Mouse (Mus musculus) left cerebral cortex, postnatal 4 days (tissue): ENCODE measurements at regions not wholly inside any gene's neighbourhood (a gene's known extent, or its start where the extent isn't known, plus 50 kb on each side); places are given as distances from the start of the nearest gene placed in this dataset.
"Not testable (repeated sequence)": the region's sequence is repeated elsewhere in the genome, so short reads cannot be mapped to it uniquely, and the experiment has no call there.

ENCODE experiments used
- DNase-seq: peaks from one replicate; pipeline ENCODE4 v3.0.0-alpha.2; 2022
- intact Hi-C: fragments of 180-260 bp; cut with DNase I; formaldehyde crosslinking; loops from one replicate; pipeline ENCODE4 v1.15.1; 2025

DNA sequence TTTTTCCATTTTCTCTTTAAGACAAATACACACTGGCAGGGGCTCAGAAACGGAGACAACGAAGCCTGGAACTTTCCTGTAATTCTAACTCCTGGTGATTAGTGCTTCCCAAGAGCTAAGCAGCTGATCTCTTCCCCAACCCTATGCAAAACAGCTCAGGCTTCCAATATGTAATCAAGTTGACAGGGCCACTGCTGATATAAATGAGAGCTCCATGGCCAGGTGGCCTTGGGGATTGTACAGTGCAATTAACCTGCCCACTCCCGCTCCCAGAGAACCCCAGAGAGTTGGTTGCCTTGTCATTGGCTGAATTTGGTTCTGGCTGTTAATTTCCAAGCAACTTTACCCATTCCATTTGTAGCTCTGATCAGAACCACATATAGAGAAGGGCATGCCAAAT lies 67.8 kb downstream of the 4933415F23Rik start:
- intact Hi-C loops: no loop called here
- DNase-seq: peak; percentile 11

DNA sequence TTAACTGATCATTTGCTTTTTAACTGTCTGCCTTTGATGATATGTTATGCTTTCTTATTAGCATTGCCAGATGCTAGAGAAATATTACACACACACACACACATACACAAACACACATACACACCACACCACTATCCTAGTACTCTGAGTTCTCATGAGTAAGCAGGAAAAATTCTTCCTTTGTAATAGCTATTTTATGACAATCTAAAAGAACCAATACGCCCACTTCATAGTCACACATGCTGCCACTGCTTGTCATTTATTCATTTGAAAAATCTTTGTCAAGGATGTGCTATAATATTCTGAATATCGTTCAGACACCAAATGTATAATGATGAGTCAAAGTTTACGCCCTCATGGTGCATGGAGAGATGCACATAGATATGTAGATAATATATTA lies 78.5 kb downstream of the 4933415F23Rik start:
- intact Hi-C loops: no loop called here
- DNase-seq: no peak

DNA sequence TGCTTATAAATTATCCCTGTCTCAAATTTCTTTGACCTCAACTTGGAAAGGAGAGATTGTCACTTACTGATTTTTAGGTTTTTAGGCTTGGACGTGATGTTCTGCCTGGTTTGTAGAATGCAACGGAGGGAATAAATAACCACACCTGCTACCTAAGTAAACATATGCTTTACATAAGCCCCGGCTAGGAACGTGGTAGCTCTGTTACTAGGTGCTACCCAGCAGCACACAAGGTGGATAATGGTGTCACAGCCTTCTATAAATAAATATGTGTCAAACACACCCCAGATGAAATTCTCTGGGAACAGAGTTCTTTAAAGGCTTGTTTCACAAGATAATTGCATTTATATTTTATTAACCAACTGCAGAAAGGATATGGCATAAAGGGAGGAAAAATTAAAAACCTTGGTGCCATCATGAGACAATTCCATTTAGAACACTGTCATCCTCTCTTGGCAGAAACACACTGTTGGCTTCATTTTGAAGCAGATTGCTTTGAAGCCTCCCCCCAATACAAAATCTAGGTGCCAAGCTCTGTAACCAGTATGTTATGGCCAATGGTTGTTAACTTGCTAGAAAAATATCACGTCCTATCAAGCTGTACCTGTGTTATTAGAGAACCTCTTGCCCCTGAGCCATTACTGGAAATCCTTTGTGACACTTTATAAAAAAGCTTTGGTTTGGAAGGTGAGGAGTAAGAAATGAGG lies 94.1 kb downstream of the 4933415F23Rik start:
- DNase-seq: no peak
- intact Hi-C loops: no loop called here

DNA sequence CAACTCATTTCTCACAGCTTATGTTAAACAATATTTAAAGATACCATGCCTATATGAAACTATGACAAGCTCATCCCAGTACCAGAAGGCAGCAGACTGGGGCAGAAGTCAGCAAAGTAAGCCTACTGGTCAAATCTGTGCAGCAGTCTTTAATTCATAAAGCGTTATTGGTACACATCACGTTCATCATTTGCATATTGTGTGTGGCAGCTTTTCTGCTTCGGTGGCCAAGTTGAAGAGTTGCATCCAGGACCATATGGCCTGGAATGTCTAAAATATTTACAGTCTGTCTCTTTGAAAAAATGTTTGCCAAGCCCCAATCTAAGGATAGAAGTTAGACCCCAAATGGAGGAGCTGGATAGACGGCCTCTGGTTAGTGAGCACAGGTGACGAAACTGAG lies 97.2 kb downstream of the 4933415F23Rik start:
- intact Hi-C loops: no loop called here
- no peak for DNase-seq

DNA sequence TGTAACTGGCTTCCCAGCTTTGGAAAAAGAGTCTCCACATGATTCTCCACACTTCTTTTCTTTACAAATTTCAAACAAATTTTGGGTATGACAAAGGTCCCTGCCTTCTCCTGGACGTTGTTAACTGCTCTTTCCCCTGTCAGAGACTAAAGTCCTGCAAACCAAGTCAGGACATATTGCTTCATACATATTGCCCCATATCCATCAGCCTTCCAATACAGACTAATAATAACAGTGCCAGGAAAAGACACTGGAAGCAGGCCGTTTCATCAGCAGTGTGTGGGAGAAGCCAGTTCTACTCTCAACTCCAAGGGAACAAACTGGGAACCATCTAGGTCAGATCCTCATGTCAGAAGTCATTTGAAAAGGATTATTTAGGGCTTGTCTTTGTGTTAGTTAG lies 105.4 kb downstream of the 4933415F23Rik start:
- no peak for DNase-seq
- intact Hi-C loops: no loop called here

DNA sequence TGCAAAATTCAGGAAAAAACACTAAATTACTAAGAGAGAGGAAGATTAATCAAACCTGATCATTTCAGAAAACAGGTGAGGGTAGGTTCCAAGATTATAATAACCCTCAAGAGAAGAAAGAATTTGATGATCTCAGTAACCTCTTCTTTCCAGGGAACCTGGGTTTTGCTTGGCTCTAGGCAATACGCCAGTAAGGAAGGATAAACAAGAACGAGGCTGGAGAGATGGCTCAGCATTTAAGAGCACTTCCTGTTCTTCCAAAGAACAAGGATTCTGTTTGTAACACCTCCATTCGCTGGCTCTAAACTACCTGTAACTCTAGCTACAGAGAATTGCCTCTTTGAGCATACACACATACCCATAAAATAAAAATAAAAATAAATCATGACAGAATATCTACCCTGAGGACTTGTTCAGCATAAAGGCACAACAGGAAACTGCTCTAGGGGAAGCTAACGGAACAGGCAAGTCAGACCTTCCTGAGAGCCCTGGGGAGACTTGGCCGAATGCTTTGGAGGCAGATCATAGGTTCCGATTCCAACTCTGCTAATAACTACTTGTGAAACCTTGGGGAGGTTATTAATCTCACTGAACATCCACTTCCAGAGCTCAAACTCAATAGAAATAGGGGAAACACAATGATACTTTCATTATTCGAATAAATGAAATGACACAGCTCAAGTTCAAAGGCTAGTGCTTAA lies 112.4 kb downstream of the 4933415F23Rik start:
- intact Hi-C loops: no loop called here

DNA sequence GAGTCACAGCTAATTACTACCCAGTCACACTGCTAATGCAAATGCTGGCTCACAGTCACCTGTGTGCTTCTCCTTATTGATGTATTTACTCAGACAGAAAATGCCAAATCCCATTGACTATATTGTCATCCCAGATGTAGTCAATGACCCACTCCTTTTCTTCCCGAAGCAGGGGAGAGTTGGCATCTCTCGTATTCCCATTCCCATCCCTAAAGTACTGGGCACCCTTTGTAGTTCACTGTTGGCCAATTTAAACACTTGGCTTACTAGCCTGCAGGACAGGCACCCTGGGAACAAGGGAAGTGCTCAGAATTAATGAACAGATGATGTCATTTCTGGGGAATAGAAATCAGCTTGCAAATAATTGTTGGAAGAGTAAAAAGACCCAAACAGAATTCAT lies 114.5 kb downstream of the 4933415F23Rik start:
- intact Hi-C loops: no loop called here
- no peak for DNase-seq

More for the DNA sequence above, 112.4 kb downstream of the 4933415F23Rik start:
- no peak for DNase-seq

DNA sequence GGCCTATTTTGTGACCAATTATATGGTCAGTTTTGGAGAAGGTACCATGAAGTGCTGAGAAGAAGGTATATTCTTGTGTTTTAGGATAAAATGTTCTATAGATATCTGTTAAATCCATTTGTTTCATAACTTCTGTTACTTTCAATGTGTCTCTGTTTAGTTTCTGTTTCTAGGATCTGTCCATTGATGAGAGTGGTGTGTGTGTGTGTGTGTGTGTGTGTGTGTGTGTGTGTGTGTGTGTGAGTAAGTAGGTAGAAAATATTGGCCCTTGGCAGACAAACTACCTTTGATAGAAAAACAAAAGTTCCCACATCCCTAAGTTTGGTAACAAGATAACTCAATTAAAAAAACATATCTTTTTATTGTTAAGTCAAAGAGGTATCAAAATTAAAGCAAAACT lies 117.8 kb downstream of the 4933415F23Rik start:
- DNase-seq, intact Hi-C loops: not testable (repeated sequence)

DNA sequence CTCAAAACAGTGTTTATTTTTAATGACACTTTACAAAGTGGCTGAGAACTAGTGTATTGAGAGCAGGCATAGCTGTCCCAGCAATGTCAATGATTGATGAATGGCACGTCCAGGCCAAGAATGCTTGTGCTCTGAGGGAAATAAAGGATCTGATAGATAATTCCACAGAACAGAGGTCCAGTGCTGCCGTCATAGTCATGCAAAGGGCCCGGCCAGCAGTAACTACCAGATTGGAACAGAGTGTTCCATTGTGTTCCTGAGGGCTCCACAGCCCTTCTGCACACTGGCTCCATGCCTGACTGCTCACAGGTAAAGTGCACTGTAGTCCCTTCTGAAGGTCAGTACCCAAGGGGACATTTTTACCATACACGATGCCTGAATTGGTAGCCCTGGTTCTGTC lies 127.1 kb downstream of the 4933415F23Rik start:
- intact Hi-C loops: no loop called here
- no peak for DNase-seq

DNA sequence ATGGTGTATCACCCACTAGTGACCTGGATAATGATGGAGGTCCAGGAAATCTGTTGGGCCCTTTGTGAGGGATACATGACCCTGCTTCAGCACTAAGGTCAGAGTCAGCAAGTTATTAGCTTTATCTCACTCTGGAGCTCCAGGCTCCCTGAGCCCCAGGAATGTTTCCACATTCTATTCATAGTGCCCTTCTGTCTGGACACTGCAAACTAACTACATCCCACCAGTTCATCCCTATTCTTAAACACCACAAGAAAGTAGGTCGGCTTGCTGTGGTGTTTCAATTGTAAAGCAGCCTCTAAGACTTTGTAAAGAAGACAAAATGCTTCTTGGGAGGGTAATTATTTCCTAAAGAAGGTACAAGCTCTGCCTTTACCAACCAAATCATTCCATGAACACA lies 138.2 kb upstream of the Rims1 start:
- no peak for DNase-seq
- intact Hi-C loops: no loop called here

DNA sequence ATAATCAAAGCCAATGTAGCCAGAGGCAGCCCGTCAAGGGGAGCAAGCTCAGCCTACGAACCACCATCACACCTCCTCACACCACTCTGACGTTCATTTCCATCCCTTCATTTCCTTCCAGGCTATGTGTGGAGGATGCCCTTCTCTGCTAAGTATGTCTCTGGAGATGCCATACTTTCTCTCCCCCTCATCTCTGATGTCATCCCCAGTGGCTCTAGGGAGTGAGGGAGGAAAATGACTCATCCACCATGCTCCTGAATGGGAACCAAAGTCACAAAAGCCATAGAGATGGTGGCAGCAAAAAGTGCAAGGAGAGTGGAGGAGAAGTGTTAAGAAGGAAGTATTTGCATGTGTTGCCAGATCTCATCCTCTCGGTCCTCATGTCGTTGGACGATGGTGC lies 134.0 kb upstream of the Rims1 start:
- intact Hi-C loops: no loop called here
- no peak for DNase-seq

DNA sequence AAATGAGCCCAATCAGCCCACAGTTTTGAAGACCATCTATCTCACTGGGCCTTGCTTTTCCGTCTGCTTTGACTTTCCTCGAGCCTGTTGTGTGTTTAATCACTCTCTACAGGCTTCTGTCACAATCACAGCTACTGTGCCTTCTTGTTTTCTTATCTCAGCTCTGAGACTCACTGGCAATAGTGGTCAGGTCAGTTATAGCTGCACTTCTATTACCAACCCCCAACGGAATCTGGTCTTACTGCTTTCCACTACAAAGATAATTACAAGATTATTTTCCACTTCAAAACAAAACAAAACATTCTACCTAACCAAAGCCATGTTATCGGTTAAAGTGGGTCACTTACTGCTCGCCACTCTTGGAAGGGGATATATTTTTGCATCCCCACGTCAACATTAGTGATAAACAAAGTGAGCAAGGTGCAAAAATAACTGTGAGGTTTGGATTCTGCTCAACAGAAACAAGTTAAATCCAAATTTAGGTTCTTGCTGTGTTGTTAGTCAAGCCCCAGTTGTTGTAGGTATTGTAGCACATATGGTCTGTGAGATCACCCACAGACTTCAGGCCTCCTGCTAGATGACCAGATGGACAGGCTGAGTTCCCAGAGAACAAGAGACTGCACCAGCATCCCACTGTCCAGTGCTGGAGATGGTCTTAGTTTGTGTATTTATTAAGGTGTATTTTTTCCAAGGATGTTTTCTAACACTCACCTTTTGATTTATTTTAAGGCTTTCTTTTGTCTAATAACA lies 125.5 kb upstream of the Rims1 start:
- peak; percentile 15 for DNase-seq
- intact Hi-C loops: no loop called here

DNA sequence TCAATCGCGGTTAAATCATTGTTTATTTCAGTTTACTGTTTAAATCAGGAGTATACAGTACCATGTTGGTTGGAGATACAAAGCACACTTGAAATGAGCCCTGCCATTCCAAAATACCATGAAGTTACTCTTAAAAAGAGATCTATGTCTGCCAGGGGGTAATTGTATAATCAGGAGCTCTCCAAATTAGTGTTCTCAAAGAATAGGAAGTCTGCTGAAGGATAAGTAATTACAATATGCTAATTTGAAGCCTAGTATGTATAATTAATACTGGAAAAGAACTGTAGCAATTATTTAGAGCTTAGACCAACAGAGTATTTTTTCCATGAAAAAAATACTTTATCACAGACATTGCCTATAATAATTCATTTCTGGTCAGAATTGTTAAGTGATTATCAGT lies 97.2 kb upstream of the Rims1 start:
- intact Hi-C loops: no loop called here

DNA sequence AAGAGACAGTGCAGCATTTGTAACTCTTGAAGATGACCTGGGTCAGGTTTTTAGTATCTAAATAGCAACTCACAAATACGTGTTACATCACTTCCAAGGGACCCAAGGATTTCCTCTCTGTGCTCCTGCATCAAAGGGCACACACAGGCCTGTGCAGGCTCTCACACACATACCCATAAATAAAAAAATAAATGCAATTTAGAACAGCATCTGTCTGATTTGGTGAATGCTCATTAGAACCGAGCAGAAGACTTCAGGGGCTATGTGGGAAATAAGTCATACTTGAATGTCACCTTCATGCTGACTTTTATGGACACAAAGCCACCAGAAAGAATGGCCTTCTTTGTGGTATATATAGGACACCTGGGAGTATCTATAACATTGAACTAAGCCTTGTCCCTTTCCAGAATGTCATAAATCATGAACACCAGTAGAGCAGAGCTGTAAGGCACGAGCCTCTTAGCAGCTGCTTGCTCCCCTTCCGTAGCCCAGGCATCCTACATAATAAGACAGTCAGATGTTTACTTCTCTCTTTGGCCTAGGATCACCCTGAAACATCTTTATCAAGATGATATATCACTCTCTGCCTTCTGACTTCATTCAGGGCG lies 95.3 kb upstream of the Rims1 start:
- intact Hi-C loops: no loop called here
- DNase-seq: no peak

More for the DNA sequence above, 97.2 kb upstream of the Rims1 start:
- DNase-seq: no peak

DNA sequence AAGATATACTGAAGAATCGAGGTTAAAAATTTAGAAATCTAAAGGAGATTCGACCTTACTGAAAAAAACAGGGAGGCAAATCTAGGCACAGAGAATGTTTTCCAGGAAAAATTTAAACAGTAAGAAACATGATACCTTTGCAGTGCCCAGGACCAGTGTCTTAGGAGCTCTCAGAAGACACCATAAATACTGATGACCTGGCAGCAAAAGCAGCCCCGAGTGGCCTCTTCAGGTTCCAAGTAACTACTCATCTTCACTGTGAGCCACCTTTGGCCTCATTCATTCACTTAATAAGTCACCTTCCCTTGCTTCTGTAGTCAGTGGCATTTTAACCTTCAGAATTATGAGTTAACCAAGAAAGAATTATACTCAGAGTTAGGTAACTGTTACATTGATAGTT lies 89.3 kb upstream of the Rims1 start:
- intact Hi-C loops: no loop called here
- no peak for DNase-seq

DNA sequence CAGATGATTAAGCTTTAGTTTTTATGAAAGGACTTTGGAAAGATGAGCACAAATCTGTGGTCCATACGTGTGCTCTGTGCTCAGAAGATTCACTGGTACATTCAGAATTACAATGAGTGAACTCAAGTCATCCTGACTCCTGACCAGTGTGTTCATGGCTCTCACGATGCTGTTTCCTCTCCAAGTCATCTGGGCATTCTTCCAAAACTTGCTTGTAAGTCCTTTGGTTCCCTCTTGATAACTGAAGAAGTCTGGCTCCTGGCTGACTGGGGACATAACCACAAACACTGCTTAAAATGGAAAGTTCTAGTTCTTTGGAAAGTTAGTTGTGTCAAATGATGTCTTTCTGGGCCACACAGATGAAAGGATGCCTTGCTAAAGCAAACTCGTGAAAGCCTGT lies 57.2 kb upstream of the Rims1 start:
- intact Hi-C loops: no loop called here
- no peak for DNase-seq
